Mouse (Mus musculus): ENCODE measurements at regions not wholly inside any gene's neighbourhood (a gene's known extent, or its start where the extent isn't known, plus 50 kb on each side); places are given as distances from the start of the nearest gene placed in this dataset.

DNA sequence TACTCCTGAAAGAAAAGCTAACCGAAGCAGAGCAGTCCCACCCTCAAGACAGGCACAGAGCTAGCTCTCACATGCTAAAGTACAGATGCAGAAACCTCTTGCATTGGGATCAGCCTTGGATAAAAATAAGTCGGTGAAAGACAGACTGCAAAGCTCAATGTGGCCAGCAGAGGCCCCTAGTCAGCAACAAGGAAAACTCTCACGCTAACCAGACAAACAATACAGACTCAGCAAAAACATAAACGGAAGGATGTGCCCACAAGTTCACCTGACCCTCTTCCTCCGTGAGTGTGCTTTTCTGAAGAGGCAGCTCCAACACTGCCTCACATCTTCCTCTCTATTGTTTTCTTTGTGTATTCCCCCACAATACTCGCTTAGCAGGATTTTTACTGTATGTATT, 77.8 kb downstream of the Rpia start:
- in situ Hi-C loops (cut with MboI, MseI): loop anchor here (10.0 kb wide), 1 partner anchor 51 kb away; no protein-coding TSS in a partner anchor

DNA sequence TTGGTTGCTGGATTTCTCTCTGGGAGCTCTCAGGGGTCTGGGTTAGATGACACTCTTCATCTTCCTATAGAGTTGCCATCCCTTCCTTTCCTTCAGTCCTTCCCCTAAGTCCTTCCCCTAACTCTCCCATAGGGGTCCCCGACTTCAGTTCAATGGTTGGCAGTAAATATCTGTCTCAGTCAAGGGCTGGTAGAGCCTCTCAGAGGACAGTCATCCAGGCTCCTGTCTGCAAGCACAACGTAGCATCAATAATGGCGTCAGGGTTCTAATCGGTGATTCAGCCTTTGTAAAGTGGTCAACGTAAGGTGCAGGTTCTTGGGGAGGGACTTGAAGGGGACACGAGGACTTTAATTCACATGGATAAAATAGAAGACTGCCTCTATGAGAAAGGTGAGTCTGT, 78.4 kb downstream of the Rpia start:
- in situ Hi-C loops (cut with MboI, MseI): loop anchor here (10.0 kb wide), 1 partner anchor 51 kb away; no protein-coding TSS in a partner anchor

DNA sequence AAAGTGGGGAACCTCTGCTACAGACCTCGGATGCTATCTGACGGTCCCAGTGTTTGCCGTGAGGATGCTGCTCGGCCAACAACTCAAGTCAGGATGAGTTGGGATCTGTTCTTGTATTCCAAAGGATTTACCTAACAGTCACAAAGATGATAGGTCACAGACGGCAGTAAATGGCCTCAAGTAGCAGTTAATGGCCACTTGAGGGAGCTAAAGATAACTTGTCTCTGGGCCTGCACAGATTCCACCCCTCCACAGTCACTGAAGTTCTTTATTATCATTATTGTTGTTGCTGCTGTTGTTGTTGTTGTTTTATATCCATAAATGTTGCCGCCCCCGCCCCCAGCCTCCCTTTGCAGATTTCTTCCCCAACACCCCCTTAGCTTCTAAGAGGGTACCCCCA, 78.9 kb downstream of the Rpia start:
- in situ Hi-C loops (cut with MboI, MseI): loop anchor here (10.0 kb wide), 1 partner anchor 52 kb away; no protein-coding TSS in a partner anchor

DNA sequence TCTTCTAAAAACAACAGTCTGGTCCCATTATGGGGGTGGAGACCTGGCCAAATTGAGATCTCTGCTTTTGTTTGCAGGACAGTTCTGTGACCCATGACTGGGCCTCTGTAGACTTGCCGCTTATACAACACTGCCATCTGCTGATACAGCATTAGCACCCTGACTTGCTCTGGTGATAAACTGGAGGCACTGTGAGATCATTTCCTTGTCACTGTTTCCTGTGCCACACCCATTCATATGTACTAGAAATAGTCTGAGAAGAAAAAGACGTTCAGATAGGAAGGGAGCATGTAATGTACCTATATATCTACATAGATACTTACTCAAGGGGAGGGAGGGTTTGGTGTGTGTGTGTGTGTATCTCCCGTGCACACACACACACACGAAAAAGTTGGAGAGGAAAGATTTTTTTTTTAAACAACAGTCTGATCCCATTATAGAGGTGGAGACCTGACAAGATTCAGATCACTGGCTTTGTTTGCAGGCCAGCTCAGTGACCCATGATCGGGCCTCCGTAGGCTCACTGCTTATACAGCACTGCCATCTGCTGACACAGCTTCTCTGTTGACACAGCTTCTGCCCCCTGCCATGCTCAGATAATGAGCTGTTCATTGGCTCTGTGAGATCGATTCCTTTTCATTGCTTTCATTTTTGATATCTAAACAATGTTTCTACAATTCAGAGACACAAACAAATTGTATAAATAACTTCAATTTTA, 82.5 kb downstream of the Rpia start:
- in situ Hi-C loops (cut with MboI, MseI): loop anchor here (10.0 kb wide), 1 partner anchor 55 kb away; no protein-coding TSS in a partner anchor

DNA sequence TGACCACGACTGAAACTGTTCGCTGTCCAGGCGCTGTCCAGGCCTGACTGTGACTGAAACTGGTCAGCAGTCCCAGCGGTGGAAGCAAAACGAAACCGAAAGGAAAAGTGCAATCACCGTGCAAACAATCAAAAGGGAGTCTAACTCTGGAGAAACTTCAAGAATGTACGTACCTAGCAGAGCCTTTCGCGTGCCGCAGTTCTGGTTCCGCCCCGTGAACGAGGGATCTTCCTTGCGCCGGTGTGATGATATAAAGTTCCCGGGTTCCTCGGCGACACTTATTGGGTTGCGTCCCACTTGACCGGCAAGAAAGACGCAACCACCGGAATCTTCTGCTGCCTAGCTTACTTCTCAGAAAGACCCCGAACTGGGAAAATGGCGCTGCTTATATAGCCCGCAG, 96.4 kb downstream of the Rpia start:
- in situ Hi-C loops (cut with MboI, MseI): no loop called here

Measured in T-helper 2 cell (primary cell).